Mouse (Mus musculus) heart, embryonic 11.5 days (tissue): ENCODE measurements around the gene Zfp982. TPM values are rescaled to one million over a fixed set of nuclear protein-coding genes. Genes with fewer than 3 reads are reported as not detected.
"Not testable (repeated sequence)": the region's sequence is repeated elsewhere in the genome, so short reads cannot be mapped to it uniquely, and the experiment has no call there.

Experiments used
- ATAC-seq: fragments of 200-750 bp; cut with Nextera tagmentation; replicated peaks from 2 replicates; pipeline ENCODE4 v1.8.0; 2017; ENCODE audit warnings: moderate library complexity; ENCODE audit not compliant: insufficient number of reproducible peaks, low FRiP score, low TSS enrichment
- H3K27ac ChIP-seq: fragments of 300-500 bp; sonication (generic); 2 replicates; pipeline ENCODE4 v1.5.1; 2014; ENCODE audit warnings: mild to moderate bottlenecking, low read depth, low read length
- H3K27me3 ChIP-seq: fragments of 300-500 bp; sonication (generic); 2 replicates; pipeline ENCODE4 v1.6.1; 2014; ENCODE audit warnings: mild to moderate bottlenecking, low read length, mixed read lengths; ENCODE audit not compliant: control insufficient read depth, insufficient read depth
- H3K36me3 ChIP-seq: fragments of 300-500 bp; sonication (generic); 2 replicates; pipeline ENCODE4 v1.6.1; 2014; ENCODE audit warnings: mild to moderate bottlenecking, low read length, moderate library complexity, mixed read lengths; ENCODE audit not compliant: control insufficient read depth, insufficient read depth
- H3K4me1 ChIP-seq: fragments of 300-500 bp; sonication (generic); 2 replicates; pipeline ENCODE4 v1.6.1; 2014; ENCODE audit warnings: low read length; ENCODE audit not compliant: control insufficient read depth, insufficient read depth
- H3K4me2 ChIP-seq: fragments of 300-500 bp; sonication (generic); 2 replicates; pipeline ENCODE4 v1.6.1; 2014; ENCODE audit warnings: mild to moderate bottlenecking, moderate library complexity
- H3K4me3 ChIP-seq: fragments of 300-500 bp; sonication (generic); 2 replicates; pipeline ENCODE4 v1.5.1; 2014; ENCODE audit warnings: low read depth, low read length
- H3K9ac ChIP-seq: fragments of 300-500 bp; sonication (generic); 2 replicates; pipeline ENCODE4 v1.6.1; 2014; ENCODE audit warnings: mild to moderate bottlenecking, low read depth, low read length, moderate library complexity
- H3K9me3 ChIP-seq: fragments of 300-500 bp; sonication (generic); replicated peaks from 2 replicates; pipeline ENCODE4 v1.6.1; 2016; ENCODE audit warnings: low read length; ENCODE audit not compliant: control insufficient read depth
- WGBS: fragments of 180-500 bp; shearing (Covaris S2); extraction: QIAGEN DNeasy Blood & Tissue Kit; methylation state at CpG from one replicate; pipeline ENCODE4 v1.1.7; 2014; ENCODE audit not compliant: insufficient replicate concordance; 5-methylcytosine and 5-hydroxymethylcytosine counted together
- polyA plus RNA-seq: library from polyadenylated mRNA; unstranded; fragments of >200 nt; fragmentation: Nextera tagmentation; extraction: Ambion mirVana; gene quantifications from 2 replicates; pipeline ENCODE4 v1.2.1, GENCODE M21; 2014

Gene Zfp982
- polyA plus RNA-seq, 1 experiment from 2014 or later = 8.6 TPM

- Histone ChIP-seq H3K36me3 (no peaks in the 10 kb centered on the region), H3K4me1 (no peaks in the 10 kb centered on the region), H3K4me2 (no peak overlapping the region), H3K27me3 (no peaks in the 10 kb centered on the region), H3K9ac (no peak overlapping the region), H3K4me3 (no peak overlapping the region), H3K27ac (no peak overlapping the region), H3K9me3 (peaks cover 31% of the 10 kb centered on the region)
- no peak for ATAC-seq
These were observed 48.9 kb downstream of the Zfp982 start for GRCm38 (mm10) chr4:147541105-147541504.

GRCm38 (mm10) chr4:147553071-147553470 is 60.9 kb downstream of the Zfp982 start, which contains the start of gene Zfp985:
Zfp985 (plus strand) TSS chr4:147553277.
- H3K9ac ChIP-seq, H3K4me1 ChIP-seq, H3K4me3 ChIP-seq, H3K9me3 ChIP-seq, H3K4me2 ChIP-seq, ATAC-seq, H3K27me3 ChIP-seq, H3K27ac ChIP-seq, H3K36me3 ChIP-seq: not testable (repeated sequence)
- WGBS = 77% methylated on average over 5 of the region's 5 CpGs

GRCm38 (mm10) chr4:147554361-147554760 is 62.1 kb downstream of the Zfp982 start:
- H3K4me3 ChIP-seq, H3K9ac ChIP-seq, H3K27ac ChIP-seq, H3K36me3 ChIP-seq, ATAC-seq, H3K4me2 ChIP-seq, H3K4me1 ChIP-seq, H3K27me3 ChIP-seq: not testable (repeated sequence)
- H3K9me3 ChIP-seq = peaks cover 12% of the 10 kb centered on the region; the same call in 1 of the 2 replicates
- 66% methylated on average over 2 of the region's 2 CpGs for WGBS

GRCm38 (mm10) chr4:147556921-147557320 is 64.7 kb downstream of the Zfp982 start:
- peaks cover 10% of the 10 kb centered on the region; the same call in 1 of the 2 replicates for H3K9me3 ChIP-seq
- H3K27me3 ChIP-seq, H3K27ac ChIP-seq, H3K4me1 ChIP-seq, H3K36me3 ChIP-seq, H3K4me3 ChIP-seq, H3K4me2 ChIP-seq, ATAC-seq, H3K9ac ChIP-seq: not testable (repeated sequence)
- 46% methylated on average over 1 of the region's 1 CpGs for WGBS

- not testable (repeated sequence) for H3K4me2 ChIP-seq, ATAC-seq, H3K4me1 ChIP-seq, H3K9ac ChIP-seq, H3K4me3 ChIP-seq, H3K9me3 ChIP-seq, H3K27ac ChIP-seq, H3K36me3 ChIP-seq, H3K27me3 ChIP-seq
These were observed 65.8 kb downstream of the Zfp982 start for GRCm38 (mm10) chr4:147558011-147558410.

GRCm38 (mm10) chr4:147559096-147559495 is 66.9 kb downstream of the Zfp982 start:
- WGBS = 42% methylated on average over 1 of the region's 1 CpGs
- H3K36me3 ChIP-seq, H3K9me3 ChIP-seq, H3K4me3 ChIP-seq, H3K27me3 ChIP-seq, H3K27ac ChIP-seq, H3K9ac ChIP-seq, H3K4me2 ChIP-seq, ATAC-seq, H3K4me1 ChIP-seq: not testable (repeated sequence)

Other genes with a start within 250 kb of the Zfp982 start
- gene Zfp988, start 186.7 kb upstream of the Zfp982 start, polyA plus RNA-seq = 0.11 TPM in 1 of 2 replicates, not detected in the other
- 0.20 TPM in 1 of 2 replicates, not detected in the other for gene Zfp978, start 131.1 kb upstream of the Zfp982 start, polyA plus RNA-seq
- 0.52 and 0.61 TPM in 2 replicates for gene Gm16503, start 47.8 kb downstream of the Zfp982 start, polyA plus RNA-seq
- gene Zfp985, start 60.9 kb downstream of the Zfp982 start, polyA plus RNA-seq = 0.07 and 0.19 TPM in 2 replicates
- 5.7 TPM in 2 replicates for gene Zfp979, start 150.1 kb downstream of the Zfp982 start, polyA plus RNA-seq
- gene Zfp534, start 210.1 kb downstream of the Zfp982 start, polyA plus RNA-seq = not detected in 2 replicates